Mouse (Mus musculus) layer of hippocampus, adult 9-10 months (tissue): ENCODE measurements at regions not wholly inside any gene's neighbourhood (a gene's known extent, or its start where the extent isn't known, plus 50 kb on each side); places are given as distances from the start of the nearest gene placed in this dataset.
"Not testable (repeated sequence)": the region's sequence is repeated elsewhere in the genome, so short reads cannot be mapped to it uniquely, and the experiment has no call there.

ENCODE experiments used
- DNase-seq: peaks from one replicate; pipeline ENCODE4 v3.0.0; 2022; ENCODE audit warnings: low spot score

- not testable (repeated sequence) for DNase-seq
Measured at GRCm38 (mm10) chr5:3141841-3142240, 199.4 kb upstream of the Cdk6 start.

GRCm38 (mm10) chr5:3146544-3147295 is 194.6 kb upstream of the Cdk6 start:
- peak; percentile 16 for DNase-seq

- not testable (repeated sequence) for DNase-seq
Measured at GRCm38 (mm10) chr5:3149886-3150285, 191.4 kb upstream of the Cdk6 start.

- DNase-seq = not testable (repeated sequence)
Measured at GRCm38 (mm10) chr5:3150766-3151165, 190.5 kb upstream of the Cdk6 start.

- DNase-seq = not testable (repeated sequence)
Measured at GRCm38 (mm10) chr5:3151534-3152148, 189.6 kb upstream of the Cdk6 start.

GRCm38 (mm10) chr5:3152149-3152865 is 189.0 kb upstream of the Cdk6 start:
- peak; percentile 27 for DNase-seq

GRCm38 (mm10) chr5:3165511-3165910 is 175.8 kb upstream of the Cdk6 start:
- DNase-seq = not testable (repeated sequence)

GRCm38 (mm10) chr5:3166496-3166895 is 174.8 kb upstream of the Cdk6 start:
- DNase-seq = not testable (repeated sequence)

GRCm38 (mm10) chr5:3193592-3193991 is 147.7 kb upstream of the Cdk6 start:
- DNase-seq = not testable (repeated sequence)

GRCm38 (mm10) chr5:3197952-3198841 is 143.1 kb upstream of the Cdk6 start:
- DNase-seq = peak; percentile 7

- DNase-seq = not testable (repeated sequence)
Measured at GRCm38 (mm10) chr5:3198869-3199550, 142.3 kb upstream of the Cdk6 start.

GRCm38 (mm10) chr5:3206160-3206559 is 135.1 kb upstream of the Cdk6 start:
- not testable (repeated sequence) for DNase-seq

- not testable (repeated sequence) for DNase-seq
Measured at GRCm38 (mm10) chr5:3208293-3208692, 133.0 kb upstream of the Cdk6 start.

GRCm38 (mm10) chr5:3211284-3211683 is 130.0 kb upstream of the Cdk6 start:
- DNase-seq = no peak

- no peak for DNase-seq
Measured at GRCm38 (mm10) chr5:3216053-3216452, 125.2 kb upstream of the Cdk6 start.

GRCm38 (mm10) chr5:3219230-3219629 is 122.1 kb upstream of the Cdk6 start:
- DNase-seq = no peak

- no peak for DNase-seq
Measured at GRCm38 (mm10) chr5:3219770-3220169, 121.5 kb upstream of the Cdk6 start.

- not testable (repeated sequence) for DNase-seq
Measured at GRCm38 (mm10) chr5:3223819-3224218, 117.5 kb upstream of the Cdk6 start.

- not testable (repeated sequence) for DNase-seq
Measured at GRCm38 (mm10) chr5:3224392-3225054, 116.8 kb upstream of the Cdk6 start.

- not testable (repeated sequence) for DNase-seq
Measured at GRCm38 (mm10) chr5:3225358-3225757, 115.9 kb upstream of the Cdk6 start.

- not testable (repeated sequence) for DNase-seq
Measured at GRCm38 (mm10) chr5:3244067-3244466, 97.2 kb upstream of the Cdk6 start.
